Comparison of ENCODE assay signal across 8 mouse cellular contexts in the genomic region with DNA sequence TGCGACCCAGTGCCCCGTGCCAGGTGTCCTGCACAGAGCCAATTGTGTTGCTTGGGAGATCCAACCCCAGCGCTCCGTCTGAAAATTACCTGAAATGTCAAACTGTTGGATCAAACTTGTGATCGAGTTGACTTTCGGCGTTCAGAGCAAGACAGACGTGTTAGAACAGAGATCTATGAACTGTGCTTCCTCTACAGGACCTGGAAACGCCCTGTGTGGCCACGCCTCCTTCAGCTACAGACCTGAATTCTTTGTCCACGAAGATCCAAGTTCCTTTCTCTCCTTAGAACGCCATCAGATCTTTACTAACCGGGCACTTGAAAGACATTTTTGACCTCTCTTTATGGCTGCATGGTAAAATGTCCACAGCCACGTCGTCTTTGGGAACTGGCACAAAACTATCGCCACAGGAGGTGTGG. TPM values are rescaled to one million over a fixed set of nuclear protein-coding genes. Genes with fewer than 3 reads are reported as not detected.
DNase-seq lines count a peak whose midpoint lies in the region; ATAC-seq and TF ChIP-seq lines count a peak whose summit lies in the region.

A gene (minus strand): TSS at position 369 of the 419 bp plus-strand sequence.

- H3K27ac ChIP-seq in layer of hippocampus, adult 2 months, result peak within 1 kb of the TSS; percentile 68
- H3K27ac ChIP-seq in embryonic facial prominence, embryonic 12.5 days, result no peak within 1 kb of the TSS
- H3K27ac ChIP-seq in intestine, embryonic 14.5 days (ENCODE audit: low read depth), result no peak within 1 kb of the TSS
- H3K27ac ChIP-seq in midbrain, embryonic 10.5 days (replicated peaks), result peak within 1 kb of the TSS; percentile 57; the same call in 1 of the 2 replicates

- TF ChIP-seq CTCF in layer of hippocampus, adult 2 months (conservative IDR thresholded peaks at IDR 0.05), result no peak

- peaks cover 6% of the 10 kb centered on the region; the same call in 1 of the 2 replicates for H3K4me1 ChIP-seq in embryonic facial prominence, embryonic 12.5 days
- H3K4me1 ChIP-seq in intestine, embryonic 14.5 days (replicated peaks; ENCODE audit: control insufficient read depth, insufficient read depth, low read length), result peaks cover 5% of the 10 kb centered on the region; the same call in 1 of the 2 replicates
- H3K4me1 ChIP-seq in midbrain, embryonic 10.5 days, result peaks cover 17% of the 10 kb centered on the region

- H3K9ac ChIP-seq in embryonic facial prominence, embryonic 12.5 days, result peak within 1 kb of the TSS; percentile 28; the same call in 1 of the 2 replicates
- 0 out of 2 replicates have a peak within 1 kb of the TSS, but pooled peaks have one; percentile 29 for H3K9ac ChIP-seq in intestine, embryonic 14.5 days (ENCODE audit: low read length)

- no peak for DNase-seq in layer of hippocampus, adult 2 months (ENCODE audit: low spot score in 2 of 2)
- no peak for DNase-seq in layer of hippocampus, postnatal 14 days (ENCODE audit: low spot score in 2 of 2)
- DNase-seq in intestine, embryonic 14.5 days (ENCODE audit: low spot score), result no peak
- no peak for DNase-seq in midbrain, embryonic 10.5 days (ENCODE audit: low spot score)
- DNase-seq in right cerebral cortex, postnatal 4 days, result no peak
- DNase-seq in right cerebral cortex, adult 2 months (ENCODE audit: low spot score in 2 of 2), result no peak

- peak within 1 kb of the TSS; percentile 90 for H3K4me2 ChIP-seq in embryonic facial prominence, embryonic 12.5 days (replicated peaks)
- H3K4me2 ChIP-seq in intestine, embryonic 14.5 days (ENCODE audit: low read length), result peak within 1 kb of the TSS; percentile 69

- H3K4me3 ChIP-seq in layer of hippocampus, adult 2 months, result peak within 1 kb of the TSS; percentile 47
- H3K4me3 ChIP-seq in embryonic facial prominence, embryonic 12.5 days, result peak within 1 kb of the TSS; percentile 46
- peak within 1 kb of the TSS; percentile 35 for H3K4me3 ChIP-seq in intestine, embryonic 14.5 days (ENCODE audit: low read depth, low read length)
- peak within 1 kb of the TSS; percentile 61 for H3K4me3 ChIP-seq in midbrain, embryonic 10.5 days

- H3K27me3 ChIP-seq in embryonic facial prominence, embryonic 12.5 days, result peaks cover 31% of the 10 kb centered on the region
- H3K27me3 ChIP-seq in intestine, embryonic 14.5 days (replicated peaks; ENCODE audit: control insufficient read depth, insufficient read depth, low read length), result peaks cover 19% of the 10 kb centered on the region
- H3K27me3 ChIP-seq in midbrain, embryonic 10.5 days (ENCODE audit: low read depth, poor library complexity, severe bottlenecking), result peaks cover 69% of the 10 kb centered on the region

- WGBS in embryonic facial prominence, embryonic 12.5 days, result 3% methylated on average over 16 of the region's 16 CpGs
- 10% methylated on average over 16 of the region's 16 CpGs for WGBS in intestine, embryonic 14.5 days
- 9% methylated on average over 16 of the region's 16 CpGs for WGBS in midbrain, embryonic 10.5 days

- H3K9me3 ChIP-seq in embryonic facial prominence, embryonic 12.5 days, result no peaks in the 10 kb centered on the region
- H3K9me3 ChIP-seq in intestine, embryonic 14.5 days (ENCODE audit: control insufficient read depth, low read length), result no peaks in the 10 kb centered on the region
- no peaks in the 10 kb centered on the region for H3K9me3 ChIP-seq in midbrain, embryonic 10.5 days (replicated peaks)

- no peak for ATAC-seq in embryonic facial prominence, embryonic 12.5 days (ENCODE audit: insufficient number of reproducible peaks, insufficient read depth, low FRiP score, low TSS enrichment)
- peak; percentile 43; the same call in 1 of the 2 replicates for ATAC-seq in intestine, embryonic 14.5 days (replicated peaks; ENCODE audit: low FRiP score, low TSS enrichment, low read depth)
- no peak for ATAC-seq in megakaryocyte-erythroid progenitor cell, adult 5-6 weeks (replicated peaks; ENCODE audit: low FRiP score, low TSS enrichment, poor library complexity, severe bottlenecking)

- H3K36me3 ChIP-seq in embryonic facial prominence, embryonic 12.5 days, result no peaks in the 10 kb centered on the region
- H3K36me3 ChIP-seq in intestine, embryonic 14.5 days (ENCODE audit: control insufficient read depth, insufficient read depth, low read length), result no peaks in the 10 kb centered on the region
- H3K36me3 ChIP-seq in midbrain, embryonic 10.5 days, result no peaks in the 10 kb centered on the region

RNA-seq across cellular contexts. Expression of the gene that starts here (rescaled TPM):
- 1 to 10 TPM; 2.4 to 4.0 TPM for total RNA-seq in layer of hippocampus, adult 2 months (2021)
- 1 to 10 TPM; 5.4 to 5.6 TPM for total RNA-seq in layer of hippocampus, postnatal 14 days (2021)
- 0.20 and 0.32 TPM in 2 replicates for polyA plus RNA-seq in embryonic facial prominence, embryonic 12.5 days (2016; fragmentation: Nextera tagmentation; extraction: Ambion mirVana)
- 0.99 and 1.6 TPM in 2 replicates for polyA plus RNA-seq in intestine, embryonic 14.5 days (2014; fragmentation: Nextera tagmentation; extraction: Ambion mirVana)
- polyA plus RNA-seq in midbrain, embryonic 10.5 days (2016; fragmentation: Nextera tagmentation; extraction: Ambion mirVana), result 0.41 and 0.83 TPM in 2 replicates
- total RNA-seq in megakaryocyte-erythroid progenitor cell, adult 5-6 weeks (2014; fragmentation: Nextera tagmentation), result not detected in 2 replicates
- total RNA-seq in megakaryocyte-erythroid progenitor cell, adult 5-6 weeks (2017), result not detected in 2 replicates

Comparison
In these comparisons a context has a peak if more than half of its experiments do, and no peak if none do; other contexts are left out.
1. H3K27ac ChIP-seq: peak in layer of hippocampus, adult 2 months (single experiment) and midbrain, embryonic 10.5 days (single experiment); none in embryonic facial prominence, embryonic 12.5 days (single experiment) and intestine, embryonic 14.5 days (single experiment).
2. Peak in every context shown above with its lines, with median percentiles within 50 percentile points of each other: H3K4me3 ChIP-seq.